Mouse (Mus musculus): ENCODE measurements at regions not wholly inside any gene's neighbourhood (a gene's known extent, or its start where the extent isn't known, plus 50 kb on each side); places are given as distances from the start of the nearest gene placed in this dataset.

- no peak overlapping the region for H3K4me3 ChIP-seq (ENCODE audit: low read depth, low read length)
- WGBS: 70% methylated on average over 7 of the region's 7 CpGs
- H3K27ac ChIP-seq (replicated peaks; ENCODE audit: low read depth, low read length): no peak overlapping the region
- H3K27me3 ChIP-seq (ENCODE audit: control insufficient read depth, insufficient read depth, low read length): no peaks in the 10 kb centered on the region
- no peaks in the 10 kb centered on the region for H3K9me3 ChIP-seq (ENCODE audit: control insufficient read depth, low read length)
- no peak for DNase-seq (ENCODE audit: low spot score)
- H3K4me1 ChIP-seq (ENCODE audit: control insufficient read depth, insufficient read depth, low read length): no peaks in the 10 kb centered on the region
- no peaks in the 10 kb centered on the region for H3K36me3 ChIP-seq (ENCODE audit: control insufficient read depth, insufficient read depth, low read length)
- no peak overlapping the region for H3K4me2 ChIP-seq (ENCODE audit: low read depth, severe bottlenecking)
- no peak overlapping the region for H3K9ac ChIP-seq (ENCODE audit: low read length)
- ATAC-seq (ENCODE audit: insufficient number of reproducible peaks, low FRiP score, low TSS enrichment, low read depth): no peak
These were observed 133.4 kb upstream of the D16Ertd472e start for GRCm38 (mm10) chr16:78709943-78710342.

GRCm38 (mm10) chr16:78707566-78707965 lies 131.1 kb upstream of the D16Ertd472e start:
- DNase-seq (ENCODE audit: low spot score) (no peak), ATAC-seq (ENCODE audit: insufficient number of reproducible peaks, low FRiP score, low TSS enrichment, low read depth) (no peak)
- Histone ChIP-seq H3K27ac (replicated peaks; ENCODE audit: low read depth, low read length) (no peak overlapping the region), H3K9ac (ENCODE audit: low read length) (no peak overlapping the region), H3K36me3 (ENCODE audit: control insufficient read depth, insufficient read depth, low read length) (no peaks in the 10 kb centered on the region), H3K4me2 (ENCODE audit: low read depth, severe bottlenecking) (no peak overlapping the region), H3K27me3 (ENCODE audit: control insufficient read depth, insufficient read depth, low read length) (no peaks in the 10 kb centered on the region), H3K9me3 (ENCODE audit: control insufficient read depth, low read length) (no peaks in the 10 kb centered on the region), H3K4me3 (ENCODE audit: low read depth, low read length) (no peak overlapping the region), H3K4me1 (ENCODE audit: control insufficient read depth, insufficient read depth, low read length) (no peaks in the 10 kb centered on the region)
- 76% methylated on average over 4 of the region's 4 CpGs for WGBS

GRCm38 (mm10) chr16:78707165-78707564 lies 130.7 kb upstream of the D16Ertd472e start:
- Histone ChIP-seq H3K36me3 (ENCODE audit: control insufficient read depth, insufficient read depth, low read length) (no peaks in the 10 kb centered on the region), H3K4me1 (ENCODE audit: control insufficient read depth, insufficient read depth, low read length) (no peaks in the 10 kb centered on the region), H3K9ac (ENCODE audit: low read length) (no peak overlapping the region), H3K27ac (replicated peaks; ENCODE audit: low read depth, low read length) (no peak overlapping the region), H3K4me3 (ENCODE audit: low read depth, low read length) (no peak overlapping the region), H3K4me2 (ENCODE audit: low read depth, severe bottlenecking) (no peak overlapping the region), H3K9me3 (ENCODE audit: control insufficient read depth, low read length) (no peaks in the 10 kb centered on the region), H3K27me3 (ENCODE audit: control insufficient read depth, insufficient read depth, low read length) (no peaks in the 10 kb centered on the region)
- DNase-seq (ENCODE audit: low spot score) (no peak), ATAC-seq (ENCODE audit: insufficient number of reproducible peaks, low FRiP score, low TSS enrichment, low read depth) (no peak)
- WGBS: 89% methylated on average over 7 of the region's 7 CpGs

- ATAC-seq (ENCODE audit: insufficient number of reproducible peaks, low FRiP score, low TSS enrichment, low read depth) (no peak), DNase-seq (ENCODE audit: low spot score) (no peak)
- H3K36me3 ChIP-seq (ENCODE audit: control insufficient read depth, insufficient read depth, low read length): no peaks in the 10 kb centered on the region
- H3K9me3 ChIP-seq (ENCODE audit: control insufficient read depth, low read length): no peaks in the 10 kb centered on the region
- no peak overlapping the region for H3K9ac ChIP-seq (ENCODE audit: low read length)
- H3K27me3 ChIP-seq (ENCODE audit: control insufficient read depth, insufficient read depth, low read length): no peaks in the 10 kb centered on the region
- no peak overlapping the region for H3K4me3 ChIP-seq (ENCODE audit: low read depth, low read length)
- H3K4me2 ChIP-seq (ENCODE audit: low read depth, severe bottlenecking): no peak overlapping the region
- WGBS: 65% methylated on average over 3 of the region's 3 CpGs
- no peaks in the 10 kb centered on the region for H3K4me1 ChIP-seq (ENCODE audit: control insufficient read depth, insufficient read depth, low read length)
- H3K27ac ChIP-seq (replicated peaks; ENCODE audit: low read depth, low read length): no peak overlapping the region
These were observed 121.2 kb upstream of the D16Ertd472e start for GRCm38 (mm10) chr16:78697514-78698209.

GRCm38 (mm10) chr16:78688251-78688650 lies 111.7 kb upstream of the D16Ertd472e start:
- H3K27me3 ChIP-seq (ENCODE audit: control insufficient read depth, insufficient read depth, low read length): no peaks in the 10 kb centered on the region
- 0 out of 2 replicates have a peak, but pooled peaks have one; percentile 50 for ATAC-seq (ENCODE audit: insufficient number of reproducible peaks, low FRiP score, low TSS enrichment, low read depth)
- H3K4me3 ChIP-seq (ENCODE audit: low read depth, low read length): no peak overlapping the region
- H3K4me2 ChIP-seq (ENCODE audit: low read depth, severe bottlenecking): no peak overlapping the region
- peak; percentile 32 for DNase-seq (ENCODE audit: low spot score)
- H3K9ac ChIP-seq (ENCODE audit: low read length): no peak overlapping the region
- no peaks in the 10 kb centered on the region; the same call in 1 of the 2 replicates for H3K4me1 ChIP-seq (ENCODE audit: control insufficient read depth, insufficient read depth, low read length)
- H3K9me3 ChIP-seq (ENCODE audit: control insufficient read depth, low read length): no peaks in the 10 kb centered on the region
- H3K36me3 ChIP-seq (ENCODE audit: control insufficient read depth, insufficient read depth, low read length): no peaks in the 10 kb centered on the region
- no peak overlapping the region for H3K27ac ChIP-seq (replicated peaks; ENCODE audit: low read depth, low read length)

- H3K4me1 ChIP-seq (ENCODE audit: control insufficient read depth, insufficient read depth, low read length): no peaks in the 10 kb centered on the region; the same call in 1 of the 2 replicates
- ATAC-seq (ENCODE audit: insufficient number of reproducible peaks, low FRiP score, low TSS enrichment, low read depth) (no peak), DNase-seq (ENCODE audit: low spot score) (no peak)
- no peak overlapping the region for H3K4me2 ChIP-seq (ENCODE audit: low read depth, severe bottlenecking)
- no peaks in the 10 kb centered on the region for H3K9me3 ChIP-seq (ENCODE audit: control insufficient read depth, low read length)
- H3K9ac ChIP-seq (ENCODE audit: low read length): no peak overlapping the region
- H3K27ac ChIP-seq (replicated peaks; ENCODE audit: low read depth, low read length): no peak overlapping the region
- no peak overlapping the region for H3K4me3 ChIP-seq (ENCODE audit: low read depth, low read length)
- WGBS: 47% methylated on average over 1 of the region's 1 CpGs
- H3K27me3 ChIP-seq (ENCODE audit: control insufficient read depth, insufficient read depth, low read length): no peaks in the 10 kb centered on the region
- H3K36me3 ChIP-seq (ENCODE audit: control insufficient read depth, insufficient read depth, low read length): no peaks in the 10 kb centered on the region
These were observed 108.7 kb upstream of the D16Ertd472e start for GRCm38 (mm10) chr16:78685160-78685559.

- Histone ChIP-seq H3K27ac (replicated peaks; ENCODE audit: low read depth, low read length) (no peak overlapping the region), H3K4me2 (ENCODE audit: low read depth, severe bottlenecking) (no peak overlapping the region), H3K4me3 (ENCODE audit: low read depth, low read length) (no peak overlapping the region), H3K9me3 (ENCODE audit: control insufficient read depth, low read length) (no peaks in the 10 kb centered on the region), H3K9ac (ENCODE audit: low read length) (no peak overlapping the region), H3K4me1 (ENCODE audit: control insufficient read depth, insufficient read depth, low read length) (no peaks in the 10 kb centered on the region; the same call in 1 of the 2 replicates), H3K27me3 (ENCODE audit: control insufficient read depth, insufficient read depth, low read length) (no peaks in the 10 kb centered on the region), H3K36me3 (ENCODE audit: control insufficient read depth, insufficient read depth, low read length) (no peaks in the 10 kb centered on the region)
- DNase-seq (ENCODE audit: low spot score): no peak
- 82% methylated on average over 8 of the region's 8 CpGs for WGBS
- ATAC-seq (ENCODE audit: insufficient number of reproducible peaks, low FRiP score, low TSS enrichment, low read depth): no peak
These were observed 107.5 kb upstream of the D16Ertd472e start for GRCm38 (mm10) chr16:78684031-78684430.

- Histone ChIP-seq H3K4me1 (ENCODE audit: control insufficient read depth, insufficient read depth, low read length) (no peaks in the 10 kb centered on the region), H3K9me3 (ENCODE audit: control insufficient read depth, low read length) (no peaks in the 10 kb centered on the region), H3K27me3 (ENCODE audit: control insufficient read depth, insufficient read depth, low read length) (no peaks in the 10 kb centered on the region), H3K4me3 (ENCODE audit: low read depth, low read length) (no peak overlapping the region), H3K9ac (ENCODE audit: low read length) (no peak overlapping the region), H3K36me3 (ENCODE audit: control insufficient read depth, insufficient read depth, low read length) (no peaks in the 10 kb centered on the region), H3K27ac (replicated peaks; ENCODE audit: low read depth, low read length) (no peak overlapping the region), H3K4me2 (ENCODE audit: low read depth, severe bottlenecking) (no peak overlapping the region)
- WGBS: 83% methylated on average over 7 of the region's 7 CpGs
- ATAC-seq (ENCODE audit: insufficient number of reproducible peaks, low FRiP score, low TSS enrichment, low read depth) (no peak), DNase-seq (ENCODE audit: low spot score) (no peak)
These were observed 84.6 kb upstream of the D16Ertd472e start for GRCm38 (mm10) chr16:78661126-78661525.

GRCm38 (mm10) chr16:78644710-78645109 lies 68.2 kb upstream of the D16Ertd472e start:
- Histone ChIP-seq H3K36me3 (ENCODE audit: control insufficient read depth, insufficient read depth, low read length) (no peaks in the 10 kb centered on the region), H3K9ac (ENCODE audit: low read length) (no peak overlapping the region), H3K4me1 (ENCODE audit: control insufficient read depth, insufficient read depth, low read length) (0 out of 2 replicates have a peak, but pooled peaks cover 6% of the 10 kb centered on the region), H3K9me3 (ENCODE audit: control insufficient read depth, low read length) (no peaks in the 10 kb centered on the region), H3K27me3 (ENCODE audit: control insufficient read depth, insufficient read depth, low read length) (no peaks in the 10 kb centered on the region), H3K27ac (replicated peaks; ENCODE audit: low read depth, low read length) (no peak overlapping the region), H3K4me3 (ENCODE audit: low read depth, low read length) (no peak overlapping the region), H3K4me2 (ENCODE audit: low read depth, severe bottlenecking) (no peak overlapping the region)
- ATAC-seq (ENCODE audit: insufficient number of reproducible peaks, low FRiP score, low TSS enrichment, low read depth) (no peak), DNase-seq (ENCODE audit: low spot score) (peak; percentile 34)
- 0% methylated on average over 1 of the region's 1 CpGs for WGBS
